Mouse (Mus musculus) left cerebral cortex, adult 2 months (tissue): ENCODE measurements around the gene Gsdmc4. TPM values are rescaled to one million over a fixed set of nuclear protein-coding genes. Genes with fewer than 3 reads are reported as not detected.
"Not testable (repeated sequence)": the region's sequence is repeated elsewhere in the genome, so short reads cannot be mapped to it uniquely, and the experiment has no call there.

Experiments
- DNase-seq, 2 experiments: peaks; one replicate each; pipeline ENCODE4 v3.0.0; 2021 to 2022; ENCODE audit warnings: low spot score in 2 of 2, mixed read lengths in 1 of 2; ENCODE audit errors: extremely low spot score in 1 of 2
- H3K27ac ChIP-seq: fragments of 200-600 bp; 2 replicates; pipeline ENCODE4 v1.8.1; 2022
- H3K4me3 ChIP-seq: fragments of 200-600 bp; 2 replicates; pipeline ENCODE4 v1.8.1; 2022
- CTCF ChIP-seq: fragments of 200-600 bp; IDR thresholded peaks from 2 replicates; pipeline ENCODE4 v1.8.1; 2022; ENCODE audit warnings: antibody characterized with exemption, mild to moderate bottlenecking, moderate library complexity
- intact Hi-C: fragments of 180-260 bp; cut with DNase I; formaldehyde crosslinking; loops from one replicate; pipeline ENCODE4 v1.15.1; 2025
- total RNA-seq, 2 experiments: library from RNA; stranded (reverse); gene quantifications; 2 replicates each; pipeline ENCODE4 v1.2.3; 2021

Gene Gsdmc4
- total RNA-seq, 2 experiments from 2014 or later = not detected

- H3K27ac ChIP-seq, H3K4me3 ChIP-seq, intact Hi-C loops, DNase-seq: not testable (repeated sequence)
- TF ChIP-seq CTCF = peak; percentile 45
Observed at GRCm38 (mm10) chr15:63895560-63896353, 16.3 kb downstream of the Gsdmc4 start.

- intact Hi-C loops, H3K27ac ChIP-seq, H3K4me3 ChIP-seq, DNase-seq: not testable (repeated sequence)
Observed at GRCm38 (mm10) chr15:63888440-63888839, 23.7 kb downstream of the Gsdmc4 start.

- DNase-seq, H3K4me3 ChIP-seq, intact Hi-C loops, H3K27ac ChIP-seq: not testable (repeated sequence)
Observed at GRCm38 (mm10) chr15:63887949-63888348, 24.1 kb downstream of the Gsdmc4 start.

- intact Hi-C loops, DNase-seq, H3K4me3 ChIP-seq, H3K27ac ChIP-seq: not testable (repeated sequence)
Observed at GRCm38 (mm10) chr15:63878458-63878857, 33.6 kb downstream of the Gsdmc4 start, which contains the start of gene Gsdmc3. Gene Gsdmc3, minus strand, starts transcription at chr15:63878558.

GRCm38 (mm10) chr15:63876160-63876559 is 35.9 kb downstream of the Gsdmc4 start:
- H3K27ac ChIP-seq, H3K4me3 ChIP-seq, DNase-seq, intact Hi-C loops: not testable (repeated sequence)

- DNase-seq, H3K4me3 ChIP-seq, H3K27ac ChIP-seq, intact Hi-C loops: not testable (repeated sequence)
- peak; percentile 27; the same call in 1 of the 2 replicates for TF ChIP-seq CTCF
Observed at GRCm38 (mm10) chr15:63861965-63862364, 50.1 kb downstream of the Gsdmc4 start.

Other genes with a start within 250 kb of the Gsdmc4 start
- gene Gsdmc2, start 67.1 kb downstream of the Gsdmc4 start, total RNA-seq = not detected
- not detected for gene Gsdmc3, start 33.7 kb downstream of the Gsdmc4 start, total RNA-seq
- gene Fam49b, start 148.2 kb upstream of the Gsdmc4 start, total RNA-seq = 100 to 1,000 TPM; 168 to 189 TPM